Mouse (Mus musculus) heart, postnatal 0 days (tissue): ENCODE results near the gene Plcb1.

Experiments used
- CTCF ChIP-seq: IDR thresholded peaks from 2 replicates; pipeline ENCODE4 v1.5.1; 2016; ENCODE audit warnings: antibody characterized with exemption, control low read depth, low read depth
- EP300 ChIP-seq: IDR thresholded peaks from 2 replicates; pipeline ENCODE4 v1.6.1; 2016; ENCODE audit warnings: antibody characterized with exemption, low read depth

DNA sequence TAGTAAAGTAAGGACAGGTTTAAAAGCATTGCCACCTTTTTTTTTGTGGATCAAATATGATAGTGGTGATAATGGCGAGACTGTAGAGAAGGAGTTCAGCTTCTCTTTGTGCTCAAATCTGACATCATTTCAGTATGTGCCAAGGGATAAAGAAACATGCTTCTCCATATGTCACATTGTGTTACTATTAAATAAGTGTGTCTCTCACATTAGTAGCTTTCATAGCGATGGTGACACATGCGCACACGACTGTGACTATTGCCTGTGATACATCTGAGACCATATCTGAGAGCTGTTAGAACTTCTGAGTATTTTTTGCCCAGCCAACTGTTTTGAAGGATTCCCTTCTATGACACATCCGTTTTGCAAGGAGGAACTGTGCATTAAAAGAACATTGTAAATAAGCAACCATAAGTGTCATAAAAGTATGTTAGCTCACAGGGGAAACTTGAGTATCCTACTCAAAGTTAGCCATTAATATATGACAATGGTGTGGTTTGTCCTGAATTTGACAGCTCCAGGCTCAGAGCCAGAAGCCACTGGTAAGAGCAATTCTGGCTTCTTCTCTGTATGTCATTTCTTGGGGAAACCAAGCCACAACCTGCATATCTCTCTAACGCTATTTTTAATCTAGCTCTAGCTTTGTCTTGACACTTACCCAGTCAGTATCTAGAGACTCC lies 150.2 kb downstream of the Plcb1 start:
- no peak for TF ChIP-seq EP300
- TF ChIP-seq CTCF = no peak
